Mouse (Mus musculus): ENCODE measurements around the gene Lrp1. TPM values are rescaled to one million over a fixed set of nuclear protein-coding genes. Genes with fewer than 3 reads are reported as not detected.

Lrp1 gene
- total and polyA plus RNA-seq, 3 experiments, result 0.39 to 0.42 TPM; not detected in 1

DNA sequence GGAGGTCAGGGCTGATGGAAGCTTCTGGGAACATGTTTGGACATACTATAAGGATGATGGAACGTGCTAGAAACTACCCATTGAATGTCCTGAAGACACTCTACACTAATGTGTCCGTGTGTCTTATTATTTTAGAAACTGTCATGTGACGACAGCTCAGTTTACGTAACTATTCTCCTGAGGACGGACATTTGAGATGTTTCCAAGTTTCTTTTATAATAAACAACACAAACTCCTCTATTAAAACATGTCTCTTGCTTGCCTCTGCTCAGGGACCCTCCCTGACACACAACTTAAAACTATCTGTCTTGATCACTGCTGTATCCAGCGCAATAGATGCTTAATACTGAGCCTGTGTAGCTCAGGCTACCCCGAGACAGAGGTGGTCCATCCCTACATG lies 45.2 kb downstream of the Lrp1 start:
- Histone ChIP-seq H3K4me3 (ENCODE audit: control insufficient read depth in 1 of 2, insufficient read depth in 1 of 2, low read depth in 2 of 2, low read length in 2 of 2) (no peak overlapping the region), H3K9ac (ENCODE audit: control insufficient read depth, low read depth, low read length, poor library complexity, severe bottlenecking) (no peak overlapping the region), H3K27me3 (ENCODE audit: control insufficient read depth in 1 of 2, insufficient read depth in 2 of 2, low read length in 2 of 2) (no peaks in the 10 kb centered on the region), H3K9me3 (replicated peaks; ENCODE audit: insufficient read depth, low read length) (no peaks in the 10 kb centered on the region), H3K27ac (ENCODE audit: control insufficient read depth, low read depth, low read length) (no peak overlapping the region), H3K36me3 (ENCODE audit: control insufficient read depth in 1 of 2, insufficient read depth in 2 of 2, low read length in 2 of 2) (peaks cover 0 to 7% of the 10 kb centered on the region in 2 experiments; a peak in 2 of 4 replicates), H3K4me1 (ENCODE audit: control insufficient read depth in 1 of 2, insufficient read depth in 2 of 2, low read length in 2 of 2) (peaks cover 0 to 19% of the 10 kb centered on the region in 2 experiments; a peak in 2 of 4 replicates), H3K79me2 (ENCODE audit: control insufficient read depth, insufficient read depth, low read length, poor library complexity) (no peaks in the 10 kb centered on the region)
- no peak for TF ChIP-seq MEF2A (IDR thresholded peaks at IDR 0.05; ENCODE audit: extremely low read depth, insufficient replicate concordance, low read depth, low read length, poor library complexity, severe bottlenecking)
- TF ChIP-seq ETS1 (IDR thresholded peaks at IDR 0.05; ENCODE audit: low read depth, low read length), result no peak
- TF ChIP-seq ZNF384 (IDR thresholded peaks at IDR 0.05; ENCODE audit: low read depth, low read length), result no peak
- TF ChIP-seq ELF1 (IDR thresholded peaks at IDR 0.05; ENCODE audit: low read depth, low read length), result no peak
- no peak for TF ChIP-seq GATA1 (IDR thresholded peaks at IDR 0.05; ENCODE audit: low read depth, low read length)
- no peak for TF ChIP-seq MAZ (IDR thresholded peaks at IDR 0.05; ENCODE audit: low read depth, low read length)
- no peak for TF ChIP-seq NRF1 (IDR thresholded peaks at IDR 0.05; ENCODE audit: insufficient read depth, low read depth, low read length, poor library complexity, severe bottlenecking)
- no peak for TF ChIP-seq POLR2A (IDR thresholded peaks at IDR 0.05; ENCODE audit: control insufficient read depth in 1 of 2, insufficient read depth in 1 of 2, low read depth in 1 of 2, low read length in 2 of 2, poor library complexity in 1 of 2)
- no peak for TF ChIP-seq MAX (IDR thresholded peaks at IDR 0.05; ENCODE audit: low read length)
- TF ChIP-seq CHD2 (IDR thresholded peaks at IDR 0.05; ENCODE audit: low read length), result no peak
- TF ChIP-seq MXI1 (IDR thresholded peaks at IDR 0.05; ENCODE audit: low read depth, low read length), result no peak
- TF ChIP-seq POLR2AphosphoS2 (IDR thresholded peaks at IDR 0.05; ENCODE audit: low read length), result no peak
- no peak for TF ChIP-seq BHLHE40 (IDR thresholded peaks at IDR 0.05; ENCODE audit: borderline replicate concordance, low read depth, low read length)
- no peak for TF ChIP-seq MYC (IDR thresholded peaks at IDR 0.05; ENCODE audit: low read depth, low read length)
- TF ChIP-seq E2F4 (IDR thresholded peaks at IDR 0.05; ENCODE audit: borderline replicate concordance, low read depth, low read length), result no peak
- no peak for TF ChIP-seq NELFE (IDR thresholded peaks at IDR 0.05; ENCODE audit: low read depth, low read length)
- no peak for TF ChIP-seq EP300 (IDR thresholded peaks at IDR 0.05; ENCODE audit: low read depth in 1 of 2, low read length in 2 of 2)
- no peak for TF ChIP-seq ZKSCAN1 (IDR thresholded peaks at IDR 0.05; ENCODE audit: low read depth, low read length)
- no peak for DNase-seq (ENCODE audit: low read depth, low spot score)

DNA sequence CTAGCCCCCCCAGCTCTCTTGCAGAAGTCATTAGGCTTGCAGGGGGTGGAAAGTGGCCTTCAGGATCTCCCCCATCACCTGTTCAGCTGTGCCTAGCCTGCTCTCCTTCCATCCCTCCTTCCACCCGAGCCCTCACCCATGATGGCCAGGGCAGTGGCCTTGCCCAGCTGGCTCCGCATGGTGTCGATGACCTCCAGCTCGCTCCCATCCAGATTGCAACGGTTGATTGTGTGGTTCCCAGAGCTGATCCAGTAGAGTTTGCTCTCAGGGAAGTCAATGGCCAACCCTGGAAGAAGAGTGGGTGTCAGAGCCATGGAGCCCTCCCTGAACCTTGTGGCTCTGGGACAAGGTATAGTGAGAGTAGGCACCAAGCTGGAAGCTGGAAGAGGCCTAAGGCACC lies 48.7 kb downstream of the Lrp1 start:
- peaks cover 0 to 5% of the 10 kb centered on the region in 2 experiments; a peak in 1 of 4 replicates for H3K36me3 ChIP-seq (ENCODE audit: control insufficient read depth in 1 of 2, insufficient read depth in 2 of 2, low read length in 2 of 2)
- H3K9me3 ChIP-seq (replicated peaks; ENCODE audit: insufficient read depth, low read length), result no peaks in the 10 kb centered on the region
- H3K4me3 ChIP-seq (ENCODE audit: control insufficient read depth in 1 of 2, insufficient read depth in 1 of 2, low read depth in 2 of 2, low read length in 2 of 2), result no peak overlapping the region
- H3K9ac ChIP-seq (ENCODE audit: control insufficient read depth, low read depth, low read length, poor library complexity, severe bottlenecking), result no peak overlapping the region
- H3K27ac ChIP-seq (ENCODE audit: control insufficient read depth, low read depth, low read length), result no peak overlapping the region
- H3K79me2 ChIP-seq (ENCODE audit: control insufficient read depth, insufficient read depth, low read length, poor library complexity), result no peaks in the 10 kb centered on the region
- H3K4me1 ChIP-seq (ENCODE audit: control insufficient read depth in 1 of 2, insufficient read depth in 2 of 2, low read length in 2 of 2), result peaks cover 0 to 10% of the 10 kb centered on the region in 2 experiments; a peak in 2 of 4 replicates
- DNase-seq (ENCODE audit: low read depth, low spot score), result no peak
- H3K27me3 ChIP-seq (ENCODE audit: control insufficient read depth in 1 of 2, insufficient read depth in 2 of 2, low read length in 2 of 2), result 0 out of 4 replicates have a peak, but pooled peaks cover 0 to under 1% of the 10 kb centered on the region in 2 experiments
- TF ChIP-seq MXI1 (IDR thresholded peaks at IDR 0.05; ENCODE audit: low read depth, low read length) (no peak), GABPA (IDR thresholded peaks at IDR 0.05; ENCODE audit: low read depth, low read length) (no peak), MYB (IDR thresholded peaks at IDR 0.05; ENCODE audit: low read depth, low read length) (no peak), BHLHE40 (IDR thresholded peaks at IDR 0.05; ENCODE audit: borderline replicate concordance, low read depth, low read length) (no peak), MAZ (IDR thresholded peaks at IDR 0.05; ENCODE audit: low read depth, low read length) (no peak), CHD2 (IDR thresholded peaks at IDR 0.05; ENCODE audit: low read length) (no peak), RAD21 (IDR thresholded peaks at IDR 0.05; ENCODE audit: low read depth, low read length) (no peak), KAT2A (conservative IDR thresholded peaks at IDR 0.05; ENCODE audit: low read depth, low read length) (no peak), E2F4 (IDR thresholded peaks at IDR 0.05; ENCODE audit: borderline replicate concordance, low read depth, low read length) (no peak), TAL1 (IDR thresholded peaks at IDR 0.05; ENCODE audit: low read length) (no peak), POLR2A (IDR thresholded peaks at IDR 0.05; ENCODE audit: control insufficient read depth in 1 of 2, insufficient read depth in 1 of 2, low read depth in 1 of 2, low read length in 2 of 2, poor library complexity in 1 of 2) (no peak), POLR2AphosphoS5 (IDR thresholded peaks at IDR 0.05; ENCODE audit: borderline replicate concordance, low read depth, low read length) (no peak), USF2 (IDR thresholded peaks at IDR 0.05; ENCODE audit: borderline replicate concordance in 1 of 2, insufficient read depth in 1 of 2, low read depth in 1 of 2, low read length in 2 of 2) (no peak), ZKSCAN1 (IDR thresholded peaks at IDR 0.05; ENCODE audit: low read depth, low read length) (no peak), ETS1 (IDR thresholded peaks at IDR 0.05; ENCODE audit: low read depth, low read length) (no peak)

Data from MEL (cell line).